Mouse (Mus musculus) heart, embryonic 16.5 days (tissue): Measurements from ENCODE around the gene Fam76a. TPM values are rescaled to one million over a fixed set of nuclear protein-coding genes. Genes with fewer than 3 reads are reported as not detected.

Experiments used
- ATAC-seq: fragments of 200-750 bp; cut with Nextera tagmentation; replicated peaks from 2 replicates; pipeline ENCODE4 v1.8.0; 2017; ENCODE audit warnings: moderate number of reproducible peaks; ENCODE audit not compliant: insufficient read depth, low FRiP score; ENCODE audit errors: extremely low read depth
- H3K27ac ChIP-seq: fragments of 300-500 bp; sonication (generic); 2 replicates; pipeline ENCODE4 v1.5.1; 2014; ENCODE audit warnings: mild to moderate bottlenecking, low read length, control low read depth, moderate library complexity
- H3K27me3 ChIP-seq: fragments of 300-500 bp; sonication (generic); 2 replicates; pipeline ENCODE4 v1.6.1; 2014; ENCODE audit warnings: low read length, mixed read lengths; ENCODE audit not compliant: control insufficient read depth, insufficient read depth
- H3K36me3 ChIP-seq: fragments of 300-500 bp; sonication (generic); 2 replicates; pipeline ENCODE4 v1.6.1; 2014; ENCODE audit not compliant: control insufficient read depth, insufficient read depth
- H3K4me1 ChIP-seq: fragments of 300-500 bp; sonication (generic); 2 replicates; pipeline ENCODE4 v1.6.1; 2014; ENCODE audit warnings: low read length, mixed read lengths; ENCODE audit not compliant: control insufficient read depth, insufficient read depth
- H3K4me2 ChIP-seq: fragments of 300-500 bp; sonication (generic); 2 replicates; pipeline ENCODE4 v1.6.1; 2014; ENCODE audit warnings: low read depth, mild to moderate bottlenecking, control low read depth, low read length
- H3K4me3 ChIP-seq: fragments of 300-500 bp; sonication (generic); 2 replicates; pipeline ENCODE4 v1.5.1; 2014; ENCODE audit warnings: mild to moderate bottlenecking, control low read depth, low read length
- H3K9ac ChIP-seq: fragments of 300-500 bp; sonication (generic); 2 replicates; pipeline ENCODE4 v1.6.1; 2014; ENCODE audit warnings: low read length, control low read depth
- H3K9me3 ChIP-seq: fragments of 300-500 bp; sonication (generic); replicated peaks from 2 replicates; pipeline ENCODE4 v1.6.1; 2016; ENCODE audit warnings: low read length; ENCODE audit not compliant: control insufficient read depth
- WGBS: fragments of 180-500 bp; shearing (Covaris S2); extraction: QIAGEN DNeasy Blood & Tissue Kit; methylation state at CpG from one replicate; pipeline ENCODE4 v1.1.7; 2014; 5-methylcytosine and 5-hydroxymethylcytosine counted together
- polyA plus RNA-seq: library from polyadenylated mRNA; unstranded; fragments of >200 nt; fragmentation: Nextera tagmentation; extraction: Ambion mirVana; gene quantifications from 2 replicates; pipeline ENCODE4 v1.2.1, GENCODE M21; 2015

Gene Fam76a
- 41.5 and 46.2 TPM in 2 replicates for polyA plus RNA-seq

DNA sequence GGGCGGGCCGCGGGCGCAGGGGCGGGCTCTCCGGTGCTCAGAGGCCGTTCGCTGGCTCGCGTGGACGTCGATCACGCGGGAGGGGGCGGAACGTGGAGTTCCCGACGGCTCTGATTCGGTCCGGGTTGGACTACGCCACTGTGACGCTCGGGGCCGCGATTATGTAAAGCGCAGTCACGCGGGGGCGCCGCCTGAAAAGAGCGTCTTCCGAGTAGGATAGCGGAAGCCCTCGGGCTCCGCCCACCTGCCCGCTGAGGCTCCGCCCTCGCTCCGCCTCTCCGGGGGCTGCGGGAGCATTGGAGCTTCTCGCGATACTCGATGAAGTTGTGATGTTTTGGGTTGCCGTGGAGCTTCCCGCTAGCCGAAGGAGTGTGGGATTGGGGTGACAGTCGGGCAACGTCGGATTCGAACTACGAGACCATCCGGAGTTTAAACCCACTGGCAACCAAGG lies at the start of gene Fam76a:
Fam76a (minus strand) TSS at position 1 of the 451 bp plus-strand sequence.
- H3K9me3 ChIP-seq, result no peaks in the 10 kb centered on the region
- peak within 1 kb of the TSS; percentile 100 for H3K4me3 ChIP-seq
- peak; percentile 98 for ATAC-seq
- H3K27ac ChIP-seq, result peak within 1 kb of the TSS; percentile 86
- peak within 1 kb of the TSS; percentile 86 for H3K4me2 ChIP-seq
- peaks cover 2% of the 10 kb centered on the region for H3K36me3 ChIP-seq
- peaks cover 7% of the 10 kb centered on the region for H3K4me1 ChIP-seq
- no peaks in the 10 kb centered on the region for H3K27me3 ChIP-seq
- WGBS, result under 1% methylated on average over 53 of the region's 53 CpGs
- peak within 1 kb of the TSS; percentile 97 for H3K9ac ChIP-seq

DNA sequence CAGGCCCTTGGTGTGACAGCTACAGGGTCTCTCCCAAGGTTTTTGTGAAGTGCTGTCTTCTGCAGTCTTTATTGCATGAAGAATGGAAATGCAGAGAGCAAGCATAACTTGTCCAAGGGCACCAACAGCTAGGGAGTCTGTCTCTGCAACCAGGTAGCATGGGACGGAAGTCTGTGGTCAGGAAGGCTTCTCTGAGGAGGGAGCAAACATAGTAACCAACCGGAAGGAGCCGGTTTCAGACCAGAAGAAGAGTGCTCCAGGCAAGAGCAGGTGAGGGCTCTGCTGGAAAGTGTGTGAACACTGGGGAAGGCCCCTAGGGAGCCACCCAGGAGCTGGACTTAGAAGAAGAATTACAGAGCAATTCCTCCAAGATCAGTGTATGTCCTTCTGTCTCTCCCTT lies 49.7 kb upstream of the Fam76a start:
- no peak for ATAC-seq
- peaks cover 9% of the 10 kb centered on the region for H3K27me3 ChIP-seq
- no peaks in the 10 kb centered on the region for H3K36me3 ChIP-seq
- H3K9me3 ChIP-seq, result no peaks in the 10 kb centered on the region
- H3K4me1 ChIP-seq, result peaks cover 28% of the 10 kb centered on the region
- no peak overlapping the region for H3K9ac ChIP-seq
- whole genome bisulfite sequencing, result 63% methylated on average over 3 of the region's 3 CpGs
- peak overlapping the region; percentile 23; the same call in 1 of the 2 replicates for H3K27ac ChIP-seq
- H3K4me2 ChIP-seq, result no peak overlapping the region
- no peak overlapping the region for H3K4me3 ChIP-seq

DNA sequence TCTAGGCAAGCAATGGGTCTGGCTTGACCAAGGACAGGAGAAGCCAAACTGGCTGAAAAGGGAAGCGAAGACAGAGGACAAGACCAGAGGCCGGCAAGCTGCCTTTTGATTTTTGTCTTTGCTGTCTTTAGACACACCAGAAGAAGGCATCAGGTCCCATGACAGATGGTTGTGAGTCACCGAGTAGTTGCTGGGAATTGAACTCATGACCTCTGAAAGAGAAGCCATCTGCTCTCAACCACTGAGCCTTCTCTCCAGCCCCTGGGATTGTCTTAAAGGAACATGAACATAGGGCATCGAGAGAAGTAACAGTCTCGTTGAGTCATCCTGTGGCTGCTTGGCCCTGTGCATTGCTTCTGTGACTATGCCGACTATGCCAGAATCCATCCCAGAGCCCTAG lies 49.2 kb upstream of the Fam76a start:
- Histone ChIP-seq H3K4me2 (no peak overlapping the region), H3K27me3 (peaks cover 9% of the 10 kb centered on the region), H3K9ac (no peak overlapping the region), H3K27ac (peak overlapping the region; percentile 31; the same call in 1 of the 2 replicates), H3K9me3 (no peaks in the 10 kb centered on the region), H3K4me1 (peaks cover 31% of the 10 kb centered on the region), H3K4me3 (no peak overlapping the region), H3K36me3 (no peaks in the 10 kb centered on the region)
- WGBS, result 75% methylated on average over 6 of the region's 6 CpGs
- ATAC-seq, result no peak

GRCm38 (mm10) chr4:132968105-132968938 lies 46.0 kb upstream of the Fam76a start:
- H3K9me3 ChIP-seq, result no peaks in the 10 kb centered on the region
- H3K4me3 ChIP-seq, result no peak overlapping the region
- no peak for ATAC-seq
- H3K27ac ChIP-seq, result no peak overlapping the region
- H3K4me2 ChIP-seq, result no peak overlapping the region
- H3K36me3 ChIP-seq, result no peaks in the 10 kb centered on the region
- H3K27me3 ChIP-seq, result no peaks in the 10 kb centered on the region; the same call in 1 of the 2 replicates
- H3K4me1 ChIP-seq, result peaks cover 9% of the 10 kb centered on the region
- H3K9ac ChIP-seq, result no peak overlapping the region
- WGBS, result 46% methylated on average over 6 of the region's 6 CpGs

GRCm38 (mm10) chr4:132964473-132964872 lies 42.1 kb upstream of the Fam76a start:
- 71% methylated on average over 5 of the region's 5 CpGs for WGBS
- Histone ChIP-seq H3K9me3 (no peaks in the 10 kb centered on the region), H3K27ac (no peak overlapping the region), H3K36me3 (no peaks in the 10 kb centered on the region), H3K27me3 (no peaks in the 10 kb centered on the region), H3K4me3 (no peak overlapping the region), H3K4me2 (no peak overlapping the region), H3K9ac (no peak overlapping the region), H3K4me1 (peaks cover 31% of the 10 kb centered on the region)
- no peak for ATAC-seq

- no peak overlapping the region for H3K27ac ChIP-seq
- 60% methylated on average over 3 of the region's 3 CpGs for WGBS
- no peak for ATAC-seq
- no peak overlapping the region for H3K4me3 ChIP-seq
- no peaks in the 10 kb centered on the region for H3K36me3 ChIP-seq
- H3K9me3 ChIP-seq, result no peaks in the 10 kb centered on the region
- H3K4me1 ChIP-seq, result peaks cover 35% of the 10 kb centered on the region
- no peaks in the 10 kb centered on the region for H3K27me3 ChIP-seq
- H3K9ac ChIP-seq, result no peak overlapping the region
- no peak overlapping the region for H3K4me2 ChIP-seq
Observed at GRCm38 (mm10) chr4:132964064-132964463, 41.7 kb upstream of the Fam76a start.

DNA sequence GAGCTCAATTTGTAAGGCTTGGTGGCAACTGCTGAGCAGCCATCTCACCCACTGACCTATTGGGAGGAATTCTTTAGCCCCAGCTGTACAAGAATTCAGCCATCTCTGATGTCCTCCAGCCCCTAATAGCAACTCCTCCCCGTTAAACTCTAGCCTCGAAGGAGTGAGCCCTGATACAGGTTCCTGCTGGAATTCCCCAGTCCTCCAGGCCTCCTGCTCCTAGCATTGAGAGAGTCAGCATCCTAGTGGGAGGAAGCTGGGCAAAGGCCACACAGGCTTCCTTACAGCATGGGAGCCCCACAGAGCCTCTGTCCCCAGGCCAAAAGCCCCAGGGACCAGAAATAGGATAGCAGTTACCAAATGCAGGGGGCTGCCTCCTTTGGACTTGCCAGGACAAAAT lies 41.1 kb upstream of the Fam76a start:
- no peak overlapping the region for H3K4me2 ChIP-seq
- H3K4me3 ChIP-seq, result no peak overlapping the region
- ATAC-seq, result no peak
- H3K36me3 ChIP-seq, result no peaks in the 10 kb centered on the region
- H3K9ac ChIP-seq, result no peak overlapping the region
- WGBS, result 19% methylated on average over 2 of the region's 2 CpGs
- no peak overlapping the region for H3K27ac ChIP-seq
- H3K9me3 ChIP-seq, result no peaks in the 10 kb centered on the region
- H3K4me1 ChIP-seq, result peaks cover 41% of the 10 kb centered on the region
- no peaks in the 10 kb centered on the region for H3K27me3 ChIP-seq

GRCm38 (mm10) chr4:132962628-132963027 lies 40.3 kb upstream of the Fam76a start:
- H3K4me2 ChIP-seq, result no peak overlapping the region
- H3K27me3 ChIP-seq, result no peaks in the 10 kb centered on the region
- no peak overlapping the region for H3K27ac ChIP-seq
- H3K9ac ChIP-seq, result no peak overlapping the region
- ATAC-seq, result no peak
- no peaks in the 10 kb centered on the region for H3K36me3 ChIP-seq
- H3K9me3 ChIP-seq, result no peaks in the 10 kb centered on the region
- H3K4me1 ChIP-seq, result peaks cover 41% of the 10 kb centered on the region
- H3K4me3 ChIP-seq, result no peak overlapping the region
- WGBS, result 76% methylated on average over 4 of the region's 4 CpGs

DNA sequence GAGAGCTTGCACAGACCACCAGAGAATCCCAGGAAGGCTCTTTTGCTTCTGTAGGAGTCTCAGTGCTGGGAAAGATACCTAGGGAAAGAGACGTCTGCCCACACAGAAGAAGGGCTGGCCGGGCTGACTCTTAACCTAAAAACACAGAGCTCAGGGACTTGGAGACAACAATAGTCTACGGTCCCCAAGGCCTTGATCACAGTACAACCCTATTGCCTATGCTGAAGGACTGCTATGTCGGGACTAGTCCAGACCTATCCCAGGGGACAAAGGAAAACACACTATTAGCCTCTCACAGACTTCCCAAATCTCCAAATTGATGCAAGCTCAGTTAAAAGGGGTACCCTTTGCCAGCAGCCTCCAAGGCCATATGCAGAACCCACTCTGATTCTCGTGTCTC lies 39.5 kb upstream of the Fam76a start:
- WGBS, result 76% methylated on average over 5 of the region's 5 CpGs
- H3K9me3 ChIP-seq, result no peaks in the 10 kb centered on the region
- H3K27ac ChIP-seq, result peak overlapping the region; percentile 95
- no peaks in the 10 kb centered on the region for H3K27me3 ChIP-seq
- H3K9ac ChIP-seq, result peak overlapping the region; percentile 26; the same call in 1 of the 2 replicates
- H3K36me3 ChIP-seq, result no peaks in the 10 kb centered on the region
- ATAC-seq, result no peak
- no peak overlapping the region for H3K4me2 ChIP-seq
- no peak overlapping the region for H3K4me3 ChIP-seq
- H3K4me1 ChIP-seq, result peaks cover 36% of the 10 kb centered on the region
